ENCODE assay signal across 25 mouse cellular contexts in the genomic region with DNA sequence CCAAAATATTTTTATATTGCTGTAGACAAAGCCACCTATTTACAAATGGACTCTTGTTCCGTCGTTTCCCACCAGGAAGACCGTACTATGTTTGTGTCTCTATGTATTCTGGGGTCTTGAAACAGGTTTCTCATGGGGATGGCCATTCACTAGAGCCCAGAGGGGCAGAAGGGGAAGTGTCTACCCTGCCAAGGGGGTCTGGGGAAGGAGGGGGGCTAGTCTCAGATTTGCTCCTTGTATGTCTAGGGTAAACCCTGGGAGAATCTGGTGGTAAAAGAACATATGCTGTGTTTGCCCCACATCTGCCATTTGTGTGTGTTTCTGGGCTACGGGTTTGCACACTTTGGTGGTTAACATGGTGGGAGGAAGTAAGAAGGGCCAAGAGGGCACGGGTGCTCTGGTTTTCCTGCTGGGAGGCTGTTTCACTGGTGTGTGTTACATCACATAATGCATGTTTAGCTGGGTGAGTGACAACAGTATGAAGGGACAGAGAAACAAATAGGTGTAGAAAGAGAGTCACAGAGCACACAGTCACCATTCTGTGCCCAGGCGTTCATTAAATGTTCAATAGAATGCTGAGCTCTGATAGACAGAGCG. TPM values are rescaled to one million over a fixed set of nuclear protein-coding genes. Genes with fewer than 3 reads are reported as not detected.
DNase-seq lines count a peak whose midpoint lies in the region; ATAC-seq and TF ChIP-seq lines count a peak whose summit lies in the region.
"Had no signal": no experiment of that assay in that cellular context is flagged by ENCODE, and none has a peak within 500 bp of the region (broad histone marks: within the 10 kb centered on the region; RNA-seq: fewer than 3 reads in every experiment).

No protein-coding gene starts in this region.

- no peak for TF ChIP-seq POLR2A in cerebellum, adult 2 months (IDR thresholded peaks at IDR 0.05; ENCODE audit: borderline replicate concordance, insufficient read depth, low read length)

- H3K4me3 ChIP-seq in forebrain, embryonic 12.5 days (replicated peaks) = no peak overlapping the region
- no peak overlapping the region for H3K4me3 ChIP-seq in forebrain, embryonic 15.5 days
- no peak overlapping the region for H3K4me3 ChIP-seq in midbrain, embryonic 12.5 days
- no peak overlapping the region for H3K4me3 ChIP-seq in midbrain, embryonic 14.5 days (replicated peaks; ENCODE audit: low read depth, low read length)
- H3K4me3 ChIP-seq in forebrain, embryonic 14.5 days (ENCODE audit: low read depth, low read length) = no peak overlapping the region
- H3K4me3 ChIP-seq in midbrain, embryonic 16.5 days (ENCODE audit: low read depth, low read length) = no peak overlapping the region
- H3K4me3 ChIP-seq in stomach, postnatal 0 days (ENCODE audit: low read depth, low read length) = no peak overlapping the region
- no peak overlapping the region for H3K4me3 ChIP-seq in cerebellum, adult 2 months (replicated peaks; ENCODE audit: insufficient read depth, low read depth, low read length)
- H3K4me3 ChIP-seq: heart, embryonic 12.5 days; hindbrain, embryonic 15.5 days; limb, embryonic 13.5 days; liver, embryonic 12.5 days; neural tube, embryonic 12.5 days; stomach, embryonic 15.5 days had no signal

- no peak for DNase-seq in midbrain, embryonic 14.5 days
- DNase-seq in forebrain, embryonic 14.5 days (ENCODE audit: low spot score) = peak; percentile 29
- DNase-seq in stomach, postnatal 0 days (ENCODE audit: low spot score) = no peak
- DNase-seq in cerebellum, adult 2 months = no peak
- DNase-seq: adrenal gland, postnatal 14 days; gastrocnemius, postnatal 14 days; heart, adult 18-20 months; heart, postnatal 10 days; kidney, postnatal 36 days; lung, adult 18-20 months; lung, postnatal 10 days; thymus, adult 18-20 months; thymus, postnatal 36 days had no signal

- peaks cover 14% of the 10 kb centered on the region for H3K27me3 ChIP-seq in forebrain, embryonic 12.5 days
- H3K27me3 ChIP-seq in forebrain, embryonic 15.5 days = no peaks in the 10 kb centered on the region
- peaks cover 9% of the 10 kb centered on the region; the same call in 1 of the 2 replicates for H3K27me3 ChIP-seq in midbrain, embryonic 12.5 days
- H3K27me3 ChIP-seq in midbrain, embryonic 14.5 days (ENCODE audit: control insufficient read depth, insufficient read depth, low read length) = no peaks in the 10 kb centered on the region; the same call in 1 of the 2 replicates
- 0 out of 2 replicates have a peak, but pooled peaks cover 3% of the 10 kb centered on the region for H3K27me3 ChIP-seq in forebrain, embryonic 14.5 days (replicated peaks; ENCODE audit: control insufficient read depth, insufficient read depth, low read length)
- H3K27me3 ChIP-seq in midbrain, embryonic 16.5 days (ENCODE audit: control insufficient read depth, insufficient read depth, low read depth, low read length) = no peaks in the 10 kb centered on the region
- no peaks in the 10 kb centered on the region for H3K27me3 ChIP-seq in stomach, postnatal 0 days (ENCODE audit: control insufficient read depth, insufficient read depth, low read length)
- no peaks in the 10 kb centered on the region for H3K27me3 ChIP-seq in cerebellum, adult 2 months (ENCODE audit: control insufficient read depth, insufficient read depth, low read length)
- H3K27me3 ChIP-seq: heart, embryonic 12.5 days; hindbrain, embryonic 15.5 days; limb, embryonic 13.5 days; liver, embryonic 12.5 days; neural tube, embryonic 12.5 days; stomach, embryonic 15.5 days had no signal

- TF ChIP-seq CTCF in stomach, postnatal 0 days (IDR thresholded peaks at IDR 0.05; ENCODE audit: low read depth) = no peak
- TF ChIP-seq CTCF in cerebellum, adult 2 months (IDR thresholded peaks at IDR 0.05; ENCODE audit: borderline replicate concordance, insufficient read depth, low read depth, low read length) = no peak

- H3K36me3 ChIP-seq in forebrain, embryonic 12.5 days (replicated peaks) = peaks cover 45% of the 10 kb centered on the region
- H3K36me3 ChIP-seq in forebrain, embryonic 15.5 days = peaks cover 12% of the 10 kb centered on the region
- H3K36me3 ChIP-seq in midbrain, embryonic 12.5 days = peaks cover 33% of the 10 kb centered on the region
- H3K36me3 ChIP-seq in midbrain, embryonic 14.5 days (ENCODE audit: control insufficient read depth, insufficient read depth, low read length) = peaks cover 67% of the 10 kb centered on the region
- peaks cover 62% of the 10 kb centered on the region for H3K36me3 ChIP-seq in forebrain, embryonic 14.5 days (ENCODE audit: control insufficient read depth, insufficient read depth, low read length)
- H3K36me3 ChIP-seq in midbrain, embryonic 16.5 days (ENCODE audit: control insufficient read depth, insufficient read depth, low read length) = peaks cover 15% of the 10 kb centered on the region; the same call in 1 of the 2 replicates
- H3K36me3 ChIP-seq in stomach, postnatal 0 days (ENCODE audit: control insufficient read depth, insufficient read depth, low read length) = peaks cover 2% of the 10 kb centered on the region; the same call in 1 of the 2 replicates

- H3K4me2 ChIP-seq in forebrain, embryonic 12.5 days = no peak overlapping the region
- no peak overlapping the region for H3K4me2 ChIP-seq in forebrain, embryonic 15.5 days (replicated peaks)
- no peak overlapping the region for H3K4me2 ChIP-seq in midbrain, embryonic 12.5 days (replicated peaks)
- H3K4me2 ChIP-seq in midbrain, embryonic 14.5 days (ENCODE audit: low read length) = no peak overlapping the region
- no peak overlapping the region for H3K4me2 ChIP-seq in forebrain, embryonic 14.5 days (ENCODE audit: low read length)
- H3K4me2 ChIP-seq in midbrain, embryonic 16.5 days (ENCODE audit: low read length) = no peak overlapping the region
- H3K4me2 ChIP-seq in stomach, postnatal 0 days (replicated peaks; ENCODE audit: low read depth) = no peak overlapping the region
- H3K4me2 ChIP-seq: heart, embryonic 12.5 days; hindbrain, embryonic 15.5 days; limb, embryonic 13.5 days; liver, embryonic 12.5 days; neural tube, embryonic 12.5 days; stomach, embryonic 15.5 days had no signal

- no peaks in the 10 kb centered on the region for H3K9me3 ChIP-seq in forebrain, embryonic 12.5 days
- H3K9me3 ChIP-seq in forebrain, embryonic 15.5 days = no peaks in the 10 kb centered on the region
- H3K9me3 ChIP-seq in midbrain, embryonic 12.5 days = no peaks in the 10 kb centered on the region
- H3K9me3 ChIP-seq in midbrain, embryonic 14.5 days (ENCODE audit: control insufficient read depth, low read length) = no peaks in the 10 kb centered on the region
- H3K9me3 ChIP-seq in forebrain, embryonic 14.5 days (replicated peaks; ENCODE audit: control insufficient read depth, low read length) = no peaks in the 10 kb centered on the region
- H3K9me3 ChIP-seq in midbrain, embryonic 16.5 days (replicated peaks; ENCODE audit: control insufficient read depth, low read length, poor library complexity, severe bottlenecking) = no peaks in the 10 kb centered on the region
- H3K9me3 ChIP-seq in stomach, postnatal 0 days (ENCODE audit: control insufficient read depth, low read length) = no peaks in the 10 kb centered on the region
- H3K9me3 ChIP-seq: heart, embryonic 12.5 days; hindbrain, embryonic 15.5 days; limb, embryonic 13.5 days; liver, embryonic 12.5 days; neural tube, embryonic 12.5 days; stomach, embryonic 15.5 days had no signal

- H3K27ac ChIP-seq in forebrain, embryonic 12.5 days = peak overlapping the region; percentile 83
- H3K27ac ChIP-seq in forebrain, embryonic 15.5 days (replicated peaks) = no peak overlapping the region
- H3K27ac ChIP-seq in midbrain, embryonic 12.5 days (replicated peaks) = peak overlapping the region; percentile 75
- H3K27ac ChIP-seq in midbrain, embryonic 14.5 days (replicated peaks; ENCODE audit: low read depth, low read length) = no peak overlapping the region; the same call in 1 of the 2 replicates
- peak overlapping the region; percentile 23; the same call in 1 of the 2 replicates for H3K27ac ChIP-seq in forebrain, embryonic 14.5 days (ENCODE audit: low read depth, low read length)
- no peak overlapping the region for H3K27ac ChIP-seq in midbrain, embryonic 16.5 days (ENCODE audit: low read length)
- no peak overlapping the region for H3K27ac ChIP-seq in stomach, postnatal 0 days (replicated peaks)
- no peak overlapping the region for H3K27ac ChIP-seq in cerebellum, adult 2 months (ENCODE audit: insufficient read depth, low read length)
- H3K27ac ChIP-seq: hindbrain, embryonic 15.5 days; limb, embryonic 13.5 days; liver, embryonic 12.5 days; stomach, embryonic 15.5 days had no signal

- peak; percentile 60 for ATAC-seq in forebrain, embryonic 12.5 days (ENCODE audit: low FRiP score)
- ATAC-seq in forebrain, embryonic 15.5 days (replicated peaks) = no peak
- no peak for ATAC-seq in midbrain, embryonic 12.5 days (ENCODE audit: low FRiP score, low read depth)
- no peak for ATAC-seq in midbrain, embryonic 14.5 days (ENCODE audit: low FRiP score, low TSS enrichment)
- ATAC-seq in forebrain, embryonic 14.5 days = peak; percentile 32; the same call in 1 of the 2 replicates
- 0 out of 2 replicates have a peak, but pooled peaks have one; percentile 18 for ATAC-seq in midbrain, embryonic 16.5 days
- no peak for ATAC-seq in stomach, postnatal 0 days (ENCODE audit: low FRiP score, low TSS enrichment)
- ATAC-seq: CD4-positive, CD25-positive, alpha-beta regulatory T cell, adult 4 months; intestine, postnatal 0 days; liver, embryonic 12.5 days had no signal

- H3K4me1 ChIP-seq in forebrain, embryonic 12.5 days = peaks cover 76% of the 10 kb centered on the region
- peaks cover 21% of the 10 kb centered on the region for H3K4me1 ChIP-seq in forebrain, embryonic 15.5 days
- peaks cover 73% of the 10 kb centered on the region for H3K4me1 ChIP-seq in midbrain, embryonic 12.5 days
- peaks cover 17% of the 10 kb centered on the region; the same call in 1 of the 2 replicates for H3K4me1 ChIP-seq in midbrain, embryonic 14.5 days (ENCODE audit: control insufficient read depth, insufficient read depth, low read length)
- peaks cover 29% of the 10 kb centered on the region for H3K4me1 ChIP-seq in forebrain, embryonic 14.5 days (ENCODE audit: control insufficient read depth, insufficient read depth, low read length)
- H3K4me1 ChIP-seq in midbrain, embryonic 16.5 days (ENCODE audit: control insufficient read depth, insufficient read depth, low read length) = peaks cover 2% of the 10 kb centered on the region; the same call in 1 of the 2 replicates
- H3K4me1 ChIP-seq in stomach, postnatal 0 days (replicated peaks; ENCODE audit: control insufficient read depth, insufficient read depth) = no peaks in the 10 kb centered on the region
- no peaks in the 10 kb centered on the region for H3K4me1 ChIP-seq in cerebellum, adult 2 months (ENCODE audit: control insufficient read depth, insufficient read depth, low read length)
- H3K4me1 ChIP-seq: heart, embryonic 12.5 days; liver, embryonic 12.5 days; stomach, embryonic 15.5 days had no signal

- 33% methylated on average over 7 of the region's 7 CpGs for WGBS in forebrain, embryonic 12.5 days
- 32% methylated on average over 7 of the region's 7 CpGs for WGBS in forebrain, embryonic 15.5 days
- 72% methylated on average over 7 of the region's 7 CpGs for WGBS in midbrain, embryonic 12.5 days
- WGBS in midbrain, embryonic 14.5 days = 72% methylated on average over 7 of the region's 7 CpGs
- WGBS in forebrain, embryonic 14.5 days = 40% methylated on average over 7 of the region's 7 CpGs
- 63% methylated on average over 7 of the region's 7 CpGs for WGBS in midbrain, embryonic 16.5 days
- WGBS in stomach, postnatal 0 days = 83% methylated on average over 7 of the region's 7 CpGs
- WGBS in cerebellum, adult 2 months = 83% methylated on average over 7 of the region's 7 CpGs

- no peak for TF ChIP-seq EP300 in stomach, postnatal 0 days (optimal IDR thresholded peaks at IDR 0.05)

- H3K9ac ChIP-seq in forebrain, embryonic 12.5 days = no peak overlapping the region
- H3K9ac ChIP-seq in forebrain, embryonic 15.5 days (replicated peaks) = no peak overlapping the region
- H3K9ac ChIP-seq in midbrain, embryonic 12.5 days (replicated peaks) = no peak overlapping the region
- H3K9ac ChIP-seq in midbrain, embryonic 14.5 days (replicated peaks; ENCODE audit: low read length) = no peak overlapping the region
- no peak overlapping the region for H3K9ac ChIP-seq in forebrain, embryonic 14.5 days (ENCODE audit: low read length)
- H3K9ac ChIP-seq in midbrain, embryonic 16.5 days (ENCODE audit: low read depth, low read length) = no peak overlapping the region
- H3K9ac ChIP-seq in stomach, postnatal 0 days (ENCODE audit: low read length) = no peak overlapping the region
- H3K9ac ChIP-seq: heart, embryonic 12.5 days; hindbrain, embryonic 15.5 days; limb, embryonic 13.5 days; liver, embryonic 12.5 days; neural tube, embryonic 12.5 days; stomach, embryonic 15.5 days had no signal

RNA-seq across cellular contexts. Expression of gene Rtl1, which starts 41.1 kb away (rescaled TPM):
- polyA plus RNA-seq in forebrain, embryonic 12.5 days (2016; fragmentation: Nextera tagmentation; extraction: Ambion mirVana) = 1.4 and 1.6 TPM in 2 replicates
- 1.0 and 1.1 TPM in 2 replicates for polyA plus RNA-seq in forebrain, embryonic 15.5 days (2015; fragmentation: Nextera tagmentation; extraction: Ambion mirVana)
- 1.1 and 1.2 TPM in 2 replicates for polyA plus RNA-seq in midbrain, embryonic 12.5 days (2016; fragmentation: Nextera tagmentation; extraction: Ambion mirVana)
- 1.2 and 2.0 TPM in 2 replicates for polyA plus RNA-seq in midbrain, embryonic 14.5 days (2014; fragmentation: Nextera tagmentation; extraction: Ambion mirVana)
- 0.37 and 0.58 TPM in 2 replicates for polyA plus RNA-seq in forebrain, embryonic 14.5 days (2014; fragmentation: Nextera tagmentation; extraction: Ambion mirVana)
- 2.0 and 2.2 TPM in 2 replicates for polyA plus RNA-seq in midbrain, embryonic 16.5 days (2015; fragmentation: Nextera tagmentation; extraction: Ambion mirVana)
- polyA plus RNA-seq in stomach, postnatal 0 days (2015; fragmentation: Nextera tagmentation; extraction: Ambion mirVana) = 0.33 and 0.35 TPM in 2 replicates
- polyA plus RNA-seq in cerebellum, adult 2 months (2012; rRNA removed) = 0.40 and 0.67 TPM in 2 replicates
- polyA plus RNA-seq: CD4-positive, CD25-positive, alpha-beta regulatory T cell, adult 4 months had no signal

Comparison
In these comparisons a context has a peak if more than half of its experiments do, and no peak if none do; other contexts are left out.
1. ATAC-seq: peak in forebrain, embryonic 12.5 days (single experiment), forebrain, embryonic 14.5 days (single experiment) and midbrain, embryonic 16.5 days (single experiment); none in forebrain, embryonic 15.5 days (single experiment), midbrain, embryonic 12.5 days (single experiment), midbrain, embryonic 14.5 days (single experiment) and stomach, postnatal 0 days (single experiment).
2. H3K27ac ChIP-seq: peak in forebrain, embryonic 12.5 days (single experiment), midbrain, embryonic 12.5 days (single experiment) and forebrain, embryonic 14.5 days (single experiment); none in forebrain, embryonic 15.5 days (single experiment), midbrain, embryonic 14.5 days (single experiment), midbrain, embryonic 16.5 days (single experiment), stomach, postnatal 0 days (single experiment) and cerebellum, adult 2 months (single experiment).